Mouse (Mus musculus) MEL (cell line): ENCODE results near the gene Gpx5. TPM values are rescaled to one million over a fixed set of nuclear protein-coding genes. Genes with fewer than 3 reads are reported as not detected.
"Not testable (repeated sequence)": the region's sequence is repeated elsewhere in the genome, so short reads cannot be mapped to it uniquely, and the experiment has no call there.

Experiments used
- DNase-seq: peaks from one replicate; pipeline ENCODE4 v3.0.0; 2011; ENCODE audit warnings: low read depth, low spot score
- H3K27ac ChIP-seq: 2 replicates; pipeline ENCODE4 v1.5.1; 2012; ENCODE audit warnings: low read depth, mild to moderate bottlenecking, control low read depth, low read length, moderate library complexity; ENCODE audit not compliant: control insufficient read depth
- H3K27me3 ChIP-seq, 2 experiments: fragments of 150-350 bp in 1 of 2; sonication (generic) in 1 of 2; 2 replicates each; pipeline ENCODE4 v1.6.1; 2012; ENCODE audit warnings: low read length in 2 of 2, mild to moderate bottlenecking in 2 of 2, improper control_type of control experiment in 1 of 2, moderate library complexity in 1 of 2; ENCODE audit not compliant: insufficient read depth in 2 of 2, control insufficient read depth in 1 of 2
- H3K36me3 ChIP-seq, 2 experiments: 2 replicates each; pipeline ENCODE4 v1.6.1; 2012 to 2014; ENCODE audit warnings: low read length in 2 of 2, improper control_type of control experiment in 1 of 2, inconsistent platforms in 1 of 2, mild to moderate bottlenecking in 1 of 2; ENCODE audit not compliant: insufficient read depth in 2 of 2, control insufficient read depth in 1 of 2
- H3K4me1 ChIP-seq, 2 experiments: fragments of 150-350 bp in 1 of 2; sonication (generic) in 1 of 2; 2 replicates each; pipeline ENCODE4 v1.6.1; 2012; ENCODE audit warnings: low read length in 2 of 2, improper control_type of control experiment in 1 of 2, mild to moderate bottlenecking in 1 of 2; ENCODE audit not compliant: insufficient read depth in 2 of 2, control insufficient read depth in 1 of 2
- H3K4me3 ChIP-seq, 2 experiments: fragments of 150-350 bp in 1 of 2; sonication (generic) in 1 of 2; 2 replicates each; pipeline ENCODE4 v1.5.1; 2012; ENCODE audit warnings: low read depth in 2 of 2, low read length in 2 of 2, mild to moderate bottlenecking in 2 of 2, moderate library complexity in 2 of 2, control low read depth in 1 of 2, improper control_type of control experiment in 1 of 2; ENCODE audit not compliant: control insufficient read depth in 1 of 2, insufficient read depth in 1 of 2
- H3K79me2 ChIP-seq: 2 replicates; pipeline ENCODE4 v1.6.1; 2012; ENCODE audit warnings: mild to moderate bottlenecking, low read length, moderate library complexity; ENCODE audit not compliant: control insufficient read depth, poor library complexity, insufficient read depth
- H3K9ac ChIP-seq: 2 replicates; pipeline ENCODE4 v1.6.1; 2012; ENCODE audit warnings: low read depth, mild to moderate bottlenecking, control low read depth, low read length, moderate library complexity; ENCODE audit not compliant: control insufficient read depth, poor library complexity, severe bottlenecking
- H3K9me3 ChIP-seq: fragments of 150-350 bp; sonication (generic); replicated peaks from 2 replicates; pipeline ENCODE4 v1.6.1; 2012; ENCODE audit warnings: mild to moderate bottlenecking, low read length, improper control_type of control experiment, moderate library complexity; ENCODE audit not compliant: insufficient read depth
- BHLHE40 ChIP-seq: IDR thresholded peaks from 2 replicates; pipeline ENCODE4 v1.6.1; 2012; ENCODE audit warnings: low read depth, mild to moderate bottlenecking, inconsistent platforms, low read length, improper control_type of control experiment, borderline replicate concordance
- CTCF ChIP-seq, 3 experiments: IDR thresholded peaks in 2 of 3; conservative IDR thresholded peaks in 1 of 3; 2 replicates each; pipeline ENCODE4 v1.5.1; 2011 to 2012; ENCODE audit warnings: low read length in 3 of 3, low read depth in 2 of 3, mild to moderate bottlenecking in 2 of 3, improper control_type of control experiment in 1 of 3, inconsistent platforms in 1 of 3, mixed read lengths in 1 of 3, moderate library complexity in 1 of 3; ENCODE audit not compliant: control insufficient read depth in 1 of 3, insufficient read depth in 1 of 3, poor library complexity in 1 of 3, severe bottlenecking in 1 of 3
- GATA1 ChIP-seq: IDR thresholded peaks from 2 replicates; pipeline ENCODE4 v1.6.1; 2011; ENCODE audit warnings: low read depth, low read length, improper control_type of control experiment
- KAT2A ChIP-seq: conservative IDR thresholded peaks from 2 replicates; pipeline ENCODE4 v1.6.1; 2012; ENCODE audit warnings: low read depth, low read length, improper control_type of control experiment, inconsistent platforms
- MAFK ChIP-seq: IDR thresholded peaks from 2 replicates; pipeline ENCODE4 v1.6.1; 2011; ENCODE audit warnings: low read depth, mild to moderate bottlenecking, low read length, improper control_type of control experiment, borderline replicate concordance
- MYC ChIP-seq: IDR thresholded peaks from 2 replicates; pipeline ENCODE4 v1.6.1; 2011; ENCODE audit warnings: low read depth, mild to moderate bottlenecking, low read length, improper control_type of control experiment, moderate library complexity
- POLR2AphosphoS5 ChIP-seq: IDR thresholded peaks from 2 replicates; pipeline ENCODE4 v1.6.1; 2012; ENCODE audit warnings: low read depth, borderline replicate concordance, mild to moderate bottlenecking, inconsistent platforms, low read length, moderate library complexity, mixed read lengths
- RCOR1 ChIP-seq: IDR thresholded peaks from 2 replicates; pipeline ENCODE4 v1.6.1; 2012; ENCODE audit warnings: low read depth, mild to moderate bottlenecking, inconsistent platforms, low read length, improper control_type of control experiment
- SMC3 ChIP-seq: IDR thresholded peaks from 2 replicates; pipeline ENCODE4 v1.6.1; 2011; ENCODE audit warnings: low read depth, low read length, improper control_type of control experiment
- TBP ChIP-seq: IDR thresholded peaks from 2 replicates; pipeline ENCODE4 v1.8.0; 2011; ENCODE audit warnings: low read depth, low read length, improper control_type of control experiment
- UBTF ChIP-seq: IDR thresholded peaks from 2 replicates; pipeline ENCODE4 v1.6.1; 2012; ENCODE audit warnings: low read depth, mild to moderate bottlenecking, inconsistent platforms, low read length, improper control_type of control experiment, moderate library complexity, borderline replicate concordance; ENCODE audit not compliant: insufficient read depth
- USF1 ChIP-seq: IDR thresholded peaks from 2 replicates; pipeline ENCODE4 v1.6.1; 2014; ENCODE audit warnings: low read depth, mild to moderate bottlenecking, inconsistent platforms, low read length, improper control_type of control experiment, moderate library complexity
- ZNF384 ChIP-seq: IDR thresholded peaks from 2 replicates; pipeline ENCODE4 v1.6.1; 2012; ENCODE audit warnings: low read depth, mild to moderate bottlenecking, inconsistent platforms, low read length, improper control_type of control experiment
- polyA plus RNA-seq, 2 experiments: library from polyadenylated mRNA; stranded (reverse) in 1 of 2; unstranded in 1 of 2; fragments of >175 nt in 1 of 2; fragments of >200 nt in 1 of 2; gene quantifications; 2 replicates each; pipeline versions ENCODE4 v1.2.1 to v1.2.4; 2012; ENCODE audit warnings: low replicate concordance in 2 of 2, low read depth in 1 of 2; ENCODE audit not compliant: insufficient read length in 2 of 2, insufficient read depth in 1 of 2, missing spikeins in 1 of 2
- total RNA-seq: library from RNA; depleted of rRNA; stranded (reverse); fragments of 300-350 nt; gene quantifications from 2 replicates; pipeline ENCODE4 v1.2.3, GENCODE M21; 2012

Gpx5 gene
- total and polyA plus RNA-seq, 3 experiments: not detected

GRCm38 (mm10) chr13:21249022-21249421 is 43.5 kb downstream of the Gpx5 start:
- TF ChIP-seq ZNF384 (peak; percentile 27; the same call in 1 of the 2 replicates), MAFK (peak; percentile 98), TBP (peak; percentile 100), GATA1 (peak; percentile 57; the same call in 1 of the 2 replicates), BHLHE40 (no peak), USF1 (no peak)
- DNase-seq: peak; percentile 90
- peaks cover 0 to 22% of the 10 kb centered on the region in 2 experiments; a peak in 2 of 4 replicates for H3K4me1 ChIP-seq

GRCm38 (mm10) chr13:21246276-21246675 is 46.3 kb downstream of the Gpx5 start:
- Histone ChIP-seq H3K27ac (no peak overlapping the region), H3K4me3 (no peak overlapping the region), H3K36me3 (peaks cover 0 to 14% of the 10 kb centered on the region in 2 experiments; a peak in 2 of 4 replicates), H3K9ac (no peak overlapping the region), H3K79me2 (no peaks in the 10 kb centered on the region), H3K4me1 (peaks cover 0 to 22% of the 10 kb centered on the region in 2 experiments; a peak in 2 of 4 replicates), H3K9me3 (no peaks in the 10 kb centered on the region), H3K27me3 (no peaks in the 10 kb centered on the region)
- no peak for DNase-seq
- TF ChIP-seq POLR2AphosphoS5 (no peak), MAFK (no peak), MYC (no peak), SMC3 (no peak), GATA1 (no peak), KAT2A (no peak), UBTF (no peak), RCOR1 (no peak), CTCF (IDR thresholded peaks at IDR 0.05 in 2 of 3, conservative IDR thresholded peaks at IDR 0.05 in 1 of 3; ENCODE audit: control insufficient read depth in 1 of 3, insufficient read depth in 1 of 3, low read depth in 2 of 3, low read length in 3 of 3, poor library complexity in 1 of 3, severe bottlenecking in 1 of 3) (no peak)

More at GRCm38 (mm10) chr13:21249022-21249421, 43.5 kb downstream of the Gpx5 start:
- Histone ChIP-seq H3K79me2 (no peaks in the 10 kb centered on the region), H3K27ac (no peak overlapping the region), H3K4me3 (peak overlapping the region; percentile 7 to 51), H3K27me3 (no peaks in the 10 kb centered on the region), H3K36me3 (peaks cover 0 to 14% of the 10 kb centered on the region in 2 experiments; a peak in 2 of 4 replicates), H3K9ac (peak overlapping the region; percentile 54), H3K9me3 (no peaks in the 10 kb centered on the region)

GRCm38 (mm10) chr13:21244967-21245366 is 47.6 kb downstream of the Gpx5 start:
- DNase-seq, H3K9me3 ChIP-seq, H3K27ac ChIP-seq, H3K27me3 ChIP-seq, H3K79me2 ChIP-seq, H3K9ac ChIP-seq, H3K4me3 ChIP-seq: not testable (repeated sequence)
- Histone ChIP-seq H3K36me3 (peaks cover 0 to 11% of the 10 kb centered on the region in 2 experiments; a peak in 2 of 4 replicates), H3K4me1 (peaks cover 0 to 26% of the 10 kb centered on the region in 2 experiments; a peak in 2 of 4 replicates)
